Mouse (Mus musculus) neural tube, embryonic 10.5 days (tissue): ENCODE data around the gene Ift88.

Experiments
- DNase-seq: peaks from one replicate; pipeline ENCODE4 v3.0.0-alpha.2; 2017; ENCODE audit warnings: low spot score; ENCODE audit errors: extremely low spot score

Ift88 gene

DNA sequence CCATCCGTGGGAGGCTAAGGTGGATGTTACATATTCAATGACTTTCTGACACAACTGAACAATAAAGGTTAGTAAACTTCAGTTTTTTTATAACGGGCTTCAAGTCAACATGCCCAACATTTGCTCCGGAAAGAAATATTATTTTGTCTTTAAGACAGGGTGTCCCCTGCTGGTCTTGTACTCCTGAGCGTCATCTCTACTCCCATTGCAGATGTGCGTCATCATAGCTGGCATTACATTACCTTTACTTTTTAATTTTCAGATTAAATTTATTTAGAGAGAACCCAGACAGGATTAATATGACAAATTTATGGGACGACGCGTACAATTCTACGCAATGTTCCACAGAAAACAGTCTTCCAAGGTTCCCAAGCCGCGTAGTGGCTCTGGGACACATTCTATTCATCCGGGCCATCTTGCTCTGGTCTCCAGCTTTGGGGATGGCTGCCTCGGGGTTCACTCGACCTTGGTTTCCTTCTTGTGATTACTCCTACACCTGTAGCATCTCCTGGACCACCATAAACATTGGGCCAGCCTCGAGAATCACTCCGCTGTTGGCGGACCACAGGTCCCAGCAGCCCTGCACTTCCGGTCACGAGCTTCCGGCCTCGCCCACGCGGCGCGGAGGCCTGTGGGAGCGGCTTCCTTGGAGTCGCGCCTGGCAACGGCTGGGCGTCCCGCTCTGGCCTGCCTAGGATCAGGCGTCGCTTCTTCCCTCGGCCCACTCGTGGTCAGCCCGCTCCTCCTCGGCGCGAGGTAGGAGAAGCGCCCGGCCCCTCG is at the start of gene Ift88:
Ift88 (plus strand) TSS at position 631 of the 780 bp plus-strand sequence.
- DNase-seq, result peak; percentile 97

DNA sequence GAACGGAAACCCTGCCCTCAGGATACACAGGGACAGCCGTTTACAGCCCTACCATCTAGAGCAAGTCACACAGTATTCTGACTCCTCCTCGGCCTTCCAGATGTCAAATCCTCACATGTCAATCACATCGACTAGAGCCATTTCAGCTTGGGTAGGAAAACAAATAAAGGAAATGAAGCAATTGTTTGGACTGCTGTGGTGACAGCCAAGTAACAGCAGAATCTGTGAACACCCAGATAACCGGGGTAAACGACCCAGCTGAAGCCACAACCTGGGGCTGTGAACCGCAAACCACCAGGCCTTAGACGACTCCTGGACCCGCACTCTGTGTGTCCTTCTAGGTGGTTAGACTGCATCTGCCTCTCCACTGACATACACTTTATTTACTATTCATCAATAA is 48.7 kb upstream of the Ift88 start:
- no peak for DNase-seq

DNA sequence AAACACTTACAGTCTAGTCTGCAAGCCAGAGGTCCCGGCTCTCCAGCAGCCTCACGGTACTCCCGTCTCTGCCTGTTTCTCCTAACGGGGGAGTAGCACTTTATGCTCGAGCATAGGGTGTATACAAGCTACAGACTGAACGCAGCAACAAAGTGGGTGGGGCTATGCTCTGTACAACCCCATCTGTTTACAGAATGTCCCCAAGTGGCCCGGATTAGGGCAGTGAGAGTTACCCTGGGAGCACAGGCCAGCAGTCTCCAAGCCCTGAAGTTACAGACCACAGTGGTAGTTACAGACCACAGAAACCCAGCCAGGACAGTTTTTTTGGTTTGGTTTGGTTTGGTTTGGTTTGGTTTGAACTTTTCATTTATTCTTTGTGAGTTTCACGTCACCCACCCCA is 47.8 kb upstream of the Ift88 start:
- DNase-seq, result no peak

DNA sequence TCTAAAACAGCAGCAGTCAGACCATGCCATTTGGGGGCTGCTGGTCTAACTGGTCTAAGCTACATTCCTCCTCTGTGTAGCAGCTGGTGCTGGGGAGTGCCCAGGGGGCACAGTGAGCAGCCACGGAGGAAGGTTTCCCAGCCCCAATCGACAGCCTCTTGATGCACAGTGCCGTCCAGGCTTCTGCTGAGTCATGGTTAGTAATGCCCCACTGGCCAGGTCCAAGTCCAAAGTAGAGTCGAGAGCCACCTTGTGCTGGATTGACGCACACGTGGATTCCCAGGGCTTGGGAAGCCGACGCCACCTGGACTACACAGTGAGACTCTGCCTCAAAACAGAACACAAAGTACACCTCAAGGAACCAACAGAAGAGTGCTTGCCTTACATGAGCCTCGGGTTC is 46.9 kb upstream of the Ift88 start:
- DNase-seq, result no peak

DNA sequence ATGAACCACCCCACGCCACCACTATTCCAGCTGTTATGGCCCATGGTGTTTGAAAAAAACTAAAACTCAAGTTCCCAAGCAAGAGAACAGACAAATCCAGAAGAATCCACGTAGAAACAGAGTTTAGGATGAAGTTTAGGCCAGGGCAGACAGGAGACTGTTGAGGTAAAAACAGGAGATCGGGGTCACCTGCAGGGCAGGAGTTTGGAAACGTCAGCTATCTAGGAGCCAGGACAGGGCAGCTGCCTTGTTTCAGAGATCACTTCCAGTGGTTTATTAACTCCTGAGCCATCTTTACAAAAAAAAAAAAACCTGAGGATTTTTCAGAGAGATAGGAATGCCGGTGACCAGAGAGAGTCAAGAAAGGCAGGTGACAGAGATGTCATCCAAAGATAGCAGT is 46.3 kb upstream of the Ift88 start:
- no peak for DNase-seq

DNA sequence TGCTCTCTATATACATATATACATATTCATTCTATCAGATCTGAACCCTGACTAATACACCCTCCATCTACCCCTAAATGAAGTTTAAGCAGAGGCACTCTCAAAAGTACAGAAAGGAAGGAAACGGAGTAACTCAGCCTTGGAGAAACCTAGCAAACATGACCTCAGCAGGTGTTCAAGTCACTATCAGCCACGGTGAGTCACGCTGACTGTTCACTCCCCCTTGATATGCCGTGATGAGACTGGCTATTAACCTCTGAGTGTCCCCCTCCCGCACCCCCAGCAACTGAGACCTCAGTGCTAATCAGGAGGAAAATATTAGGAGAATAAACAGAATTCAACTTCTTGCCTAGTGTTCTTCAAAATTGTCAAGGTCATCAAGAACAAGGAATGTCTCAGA is 38.2 kb upstream of the Ift88 start:
- no peak for DNase-seq

DNA sequence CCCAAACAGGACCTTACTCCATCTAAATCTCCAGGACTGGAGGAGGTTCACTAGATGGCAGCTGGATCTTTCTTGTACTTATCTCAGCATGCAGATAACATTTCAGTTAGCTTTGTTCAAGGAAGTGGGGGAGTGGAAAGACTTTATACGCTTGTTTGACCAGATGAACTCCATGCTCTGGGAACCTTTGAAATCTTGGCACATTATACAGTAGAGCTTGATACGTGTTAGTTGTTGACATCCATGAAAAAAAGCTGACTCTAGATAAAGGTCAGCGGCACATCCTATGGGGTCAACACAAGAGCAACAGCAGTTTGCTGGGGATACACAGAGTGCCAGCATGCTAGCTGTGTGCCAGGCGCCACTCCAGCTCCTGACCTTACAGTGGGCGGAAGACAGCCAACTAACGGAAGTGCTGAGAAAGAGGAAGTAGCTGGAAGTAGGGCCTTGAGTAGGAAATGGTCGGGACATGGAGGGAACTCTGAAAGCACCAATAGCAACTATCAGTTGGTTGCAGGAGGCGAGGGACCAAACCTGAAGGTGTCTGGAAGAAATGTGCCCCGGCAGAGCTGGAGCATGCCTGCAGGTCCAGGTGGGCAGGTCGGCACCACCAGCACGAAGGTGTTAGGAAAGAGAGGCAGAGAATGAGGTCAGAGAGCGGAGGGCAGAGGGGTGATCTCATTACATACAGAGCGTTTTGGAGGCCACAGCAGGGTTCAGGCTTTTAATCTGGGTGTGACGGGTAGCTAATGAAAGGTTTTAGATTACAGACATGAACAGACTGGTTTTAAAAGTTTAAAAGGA is 36.9 kb upstream of the Ift88 start:
- DNase-seq, result no peak

DNA sequence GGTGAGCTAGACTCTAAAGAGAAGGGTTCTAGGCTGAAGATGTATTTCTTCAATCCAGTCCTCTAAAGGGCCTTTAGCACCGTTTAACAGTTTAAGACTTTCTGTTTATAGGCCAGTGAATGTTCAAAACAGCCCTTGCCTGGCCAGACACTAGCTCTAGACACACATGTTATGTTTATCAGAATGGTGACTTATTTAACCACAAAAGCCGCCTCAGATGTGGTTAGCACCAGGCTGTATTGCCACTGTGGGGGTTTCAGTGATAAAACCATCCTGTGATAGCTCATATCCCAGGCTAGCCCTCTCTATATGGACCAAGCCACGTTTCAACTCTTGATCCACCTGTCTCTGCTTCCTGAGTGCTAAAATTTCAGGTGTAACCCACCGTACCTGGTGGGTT is 32.2 kb upstream of the Ift88 start:
- DNase-seq, result no peak

DNA sequence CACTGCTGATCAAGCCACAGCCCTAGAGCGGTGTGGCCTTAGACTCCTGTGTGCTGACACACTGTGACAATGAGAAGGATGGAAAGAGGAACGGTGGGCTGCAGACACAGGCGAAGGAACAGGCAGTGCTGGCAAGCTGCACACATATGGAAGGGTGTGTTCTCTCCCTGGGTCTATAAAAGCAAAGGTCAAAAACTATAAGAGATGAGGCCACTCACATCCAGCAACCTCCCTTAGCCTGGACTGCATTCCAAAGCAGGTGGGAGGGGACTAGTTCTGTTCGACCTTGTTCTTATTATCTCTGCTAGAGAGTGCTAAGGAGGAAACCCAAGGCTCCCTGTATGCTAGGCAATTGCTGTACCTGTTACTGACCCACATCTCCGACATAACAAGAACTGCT is 31.6 kb upstream of the Ift88 start:
- DNase-seq, result no peak

DNA sequence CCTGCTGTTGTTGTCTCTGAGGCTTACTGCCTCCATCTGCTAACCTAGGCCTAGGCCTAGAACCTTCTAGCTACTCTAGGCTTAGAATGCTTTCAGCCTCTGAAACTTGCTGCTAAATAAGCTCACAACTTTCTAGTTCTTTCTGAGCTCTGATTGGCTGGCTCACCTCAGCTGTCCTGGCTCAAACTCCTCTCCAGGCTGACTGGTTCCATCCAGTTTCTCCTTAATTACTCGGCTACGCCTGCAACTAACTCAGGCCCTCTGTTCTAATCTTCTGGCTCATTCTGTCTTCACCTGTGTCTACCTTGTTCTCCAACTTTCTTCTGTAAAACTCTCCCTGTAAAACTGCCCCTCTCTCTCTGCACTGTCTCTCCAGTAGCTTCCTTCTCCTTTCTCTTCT is 28.4 kb upstream of the Ift88 start:
- DNase-seq, result no peak

DNA sequence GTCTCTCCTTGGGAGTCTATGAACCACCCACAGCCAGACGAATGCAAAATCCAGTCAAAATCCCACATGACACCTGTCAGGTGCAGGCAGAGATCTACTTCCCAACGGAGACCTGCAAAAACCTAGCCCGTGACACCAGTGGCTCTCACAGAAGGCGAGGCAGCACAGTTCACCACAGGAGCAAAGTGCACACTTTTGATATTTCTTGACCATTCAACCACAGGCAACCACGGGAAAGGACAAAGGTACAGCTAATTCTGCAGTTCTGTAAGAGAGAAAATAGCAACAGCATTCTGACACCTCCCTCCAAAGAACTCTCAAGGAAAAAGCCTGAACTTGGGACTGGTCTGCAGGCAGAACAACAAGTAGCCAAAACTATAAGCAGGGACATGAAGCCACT is 26.6 kb upstream of the Ift88 start:
- DNase-seq, result no peak

DNA sequence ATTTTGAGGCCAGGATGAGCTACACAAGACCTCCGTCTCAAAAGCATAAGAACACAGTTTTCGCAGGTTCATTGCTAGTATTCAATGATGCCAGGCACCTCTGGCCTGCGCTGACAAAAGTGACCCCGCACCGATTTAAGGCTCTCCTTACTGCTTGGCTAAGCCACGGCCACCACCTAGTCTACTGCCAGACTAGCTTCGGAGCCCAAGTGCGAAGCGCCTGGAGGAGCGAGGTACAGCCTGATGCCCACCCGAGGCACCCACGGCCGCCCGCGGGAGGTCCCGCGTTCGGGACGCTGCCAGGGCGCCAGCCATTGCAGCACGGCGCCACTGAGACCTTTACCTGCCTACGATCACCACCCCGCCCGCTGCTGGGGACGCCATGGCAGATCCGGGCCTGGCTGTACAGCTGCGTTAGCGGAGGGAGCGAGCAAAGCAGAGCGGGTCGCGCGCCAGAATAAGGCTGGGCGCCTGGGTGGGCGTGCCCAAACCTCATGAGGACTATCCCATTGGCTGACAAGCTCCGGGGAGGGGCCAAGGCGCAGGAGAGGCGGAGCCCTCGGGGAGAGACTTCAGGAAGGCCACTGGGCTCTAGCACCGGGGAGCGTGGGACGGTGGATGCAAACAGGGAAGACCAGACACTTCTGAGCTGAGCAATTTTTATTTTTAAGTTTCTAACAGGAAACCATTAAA is 25.7 kb upstream of the Ift88 start, which contains the start of gene Cryl1:
Cryl1 (minus strand) TSS at position 465 of the 693 bp plus-strand sequence.
- peak; percentile 93 for DNase-seq

DNA sequence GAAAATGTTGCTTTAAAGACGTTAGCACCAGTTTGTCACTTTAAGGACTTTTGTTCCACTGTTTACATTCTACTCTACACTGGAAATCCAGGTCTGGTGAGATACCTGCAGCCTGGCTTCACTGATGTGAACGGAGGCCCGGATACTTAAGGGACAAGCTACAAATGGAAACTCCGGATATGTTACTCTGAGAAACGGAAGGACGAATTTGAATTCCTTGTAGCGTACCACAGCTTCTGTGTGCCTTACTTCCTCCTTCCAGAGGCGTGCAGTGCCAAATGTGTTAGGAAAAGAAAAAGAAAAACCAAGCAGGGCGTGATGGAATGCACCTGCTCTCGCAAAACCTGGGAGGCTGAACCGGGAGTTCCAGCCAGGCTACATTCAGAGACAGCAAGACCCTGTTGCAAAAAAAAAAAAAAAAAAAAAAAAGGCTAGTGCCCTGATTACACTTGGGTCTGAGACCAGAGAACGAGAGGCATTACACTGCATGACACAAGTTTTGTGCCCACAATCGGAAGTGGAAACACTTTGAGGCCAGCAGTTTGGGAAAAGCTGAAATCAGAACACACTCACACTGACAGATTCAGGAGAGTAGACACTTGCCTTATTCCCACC is 24.9 kb upstream of the Ift88 start:
- DNase-seq, result no peak

DNA sequence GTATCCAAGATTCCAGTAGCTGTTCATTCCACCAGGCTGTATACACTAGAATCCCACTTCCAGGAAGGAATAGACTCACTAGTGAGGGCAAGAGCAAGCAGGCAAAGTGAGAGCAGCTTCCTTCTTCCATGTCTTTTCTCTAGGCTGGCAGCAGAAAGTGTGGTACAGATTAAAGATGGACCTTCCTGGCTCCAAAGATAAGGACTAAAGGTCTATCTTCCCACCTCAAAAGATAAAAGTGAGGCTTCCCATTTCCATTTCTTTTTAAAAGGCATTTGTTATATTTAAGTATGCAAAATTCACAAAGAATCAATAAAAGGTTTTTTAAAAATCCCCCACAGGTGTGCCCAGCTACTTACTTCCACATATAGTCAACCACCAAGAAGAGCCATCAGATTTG is 21.0 kb upstream of the Ift88 start:
- DNase-seq, result no peak

DNA sequence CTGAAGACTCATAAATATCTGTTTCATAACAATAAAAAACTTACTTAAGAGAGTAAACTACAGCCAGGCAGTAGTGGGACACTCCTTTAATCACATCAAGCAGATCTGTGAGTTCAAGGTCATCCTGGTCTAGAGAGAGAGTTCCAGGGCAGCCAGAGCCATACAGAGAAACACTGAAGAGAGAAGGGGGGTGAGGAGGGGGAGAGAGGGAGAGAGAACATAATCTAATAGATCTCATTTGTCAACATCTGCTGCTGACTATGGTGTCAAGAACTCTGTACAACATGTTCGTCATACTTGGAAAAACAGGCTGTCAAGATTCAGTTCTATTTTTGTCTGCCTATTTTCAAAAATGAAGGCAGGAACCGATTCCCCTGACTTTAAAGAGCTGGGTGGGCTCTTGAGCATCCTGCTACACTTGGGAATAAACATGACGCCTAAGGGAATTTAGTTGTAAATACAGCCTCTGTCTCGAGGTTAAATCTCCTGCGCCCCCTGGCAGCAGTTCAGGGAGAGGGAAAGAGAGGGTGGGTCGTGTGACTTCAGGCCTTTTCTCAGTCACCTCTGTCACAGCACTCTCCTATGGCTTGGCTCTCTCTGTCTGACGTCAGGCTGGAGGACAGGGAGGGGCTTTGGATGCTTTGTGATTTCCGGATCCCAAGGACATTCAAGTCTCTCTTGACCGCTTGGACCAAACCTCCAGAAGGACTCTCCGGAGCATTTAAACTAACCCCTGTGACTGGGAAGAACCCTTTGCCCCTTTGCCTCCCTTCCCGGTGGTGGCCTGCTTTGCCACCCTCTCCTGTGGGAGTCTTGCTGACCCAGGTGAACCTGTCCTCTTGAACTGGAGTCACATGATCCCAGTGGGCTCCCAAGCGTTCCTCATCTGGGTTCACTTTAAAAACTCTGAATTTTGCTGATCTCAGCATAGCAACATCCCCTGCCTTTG is 16.5 kb upstream of the Ift88 start:
- peak; percentile 54 for DNase-seq

DNA sequence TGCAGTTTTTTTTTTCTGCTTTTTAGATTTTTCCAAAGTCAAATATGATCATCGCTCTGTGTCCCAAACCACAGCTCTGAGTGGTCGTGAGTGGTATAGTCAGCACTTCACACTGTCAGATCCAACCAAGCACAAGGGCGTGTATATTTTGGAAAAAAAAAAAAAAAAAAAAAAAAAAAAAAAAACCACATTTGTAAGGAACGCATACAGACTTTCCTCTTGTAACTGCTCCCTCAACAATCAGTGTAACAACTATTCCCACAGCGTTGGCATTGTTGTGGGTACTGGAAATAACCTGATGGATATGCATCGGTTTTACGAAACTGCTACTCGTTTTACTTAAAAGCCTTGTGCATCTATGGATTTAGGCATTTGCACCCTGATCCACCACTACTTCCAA is 15.8 kb upstream of the Ift88 start:
- DNase-seq, result no peak

DNA sequence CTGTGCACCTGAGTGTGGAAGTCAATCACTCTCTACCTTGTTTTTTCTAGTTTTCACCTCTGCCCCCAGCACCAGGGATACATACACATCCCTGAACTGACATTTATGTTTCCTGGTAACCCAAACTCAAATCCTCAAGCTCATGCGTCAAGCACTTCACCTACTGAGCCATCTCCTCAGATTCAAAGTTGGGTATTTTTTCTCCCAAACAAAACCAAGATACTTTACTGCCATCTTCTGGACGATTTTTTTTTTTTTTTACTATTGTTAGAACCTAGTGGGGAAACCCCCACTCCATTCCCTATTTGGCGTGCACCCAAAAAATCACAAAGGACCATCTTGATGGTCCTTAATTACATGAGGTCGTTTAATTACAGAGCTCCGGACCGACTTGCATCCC is 14.8 kb upstream of the Ift88 start:
- DNase-seq, result no peak

DNA sequence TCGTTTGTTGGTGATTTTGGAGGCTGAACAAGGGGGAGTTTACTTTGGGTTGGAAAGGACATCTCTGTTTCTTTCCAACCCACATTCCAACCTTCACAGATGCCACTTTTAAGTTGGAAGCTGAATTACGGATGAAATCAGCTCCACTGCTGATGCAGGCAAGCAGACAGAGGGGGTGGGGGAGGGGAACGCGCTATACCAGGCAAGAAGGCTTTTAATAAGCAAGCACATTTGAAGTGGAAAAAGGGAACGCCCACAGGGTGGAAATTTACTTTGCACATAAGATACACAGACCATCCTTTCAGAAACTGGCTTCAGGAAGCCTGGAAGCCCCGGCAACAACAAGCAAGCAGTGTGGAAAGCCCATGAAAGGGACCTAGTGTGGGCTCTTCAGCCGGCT is 11.7 kb upstream of the Ift88 start:
- DNase-seq, result no peak

DNA sequence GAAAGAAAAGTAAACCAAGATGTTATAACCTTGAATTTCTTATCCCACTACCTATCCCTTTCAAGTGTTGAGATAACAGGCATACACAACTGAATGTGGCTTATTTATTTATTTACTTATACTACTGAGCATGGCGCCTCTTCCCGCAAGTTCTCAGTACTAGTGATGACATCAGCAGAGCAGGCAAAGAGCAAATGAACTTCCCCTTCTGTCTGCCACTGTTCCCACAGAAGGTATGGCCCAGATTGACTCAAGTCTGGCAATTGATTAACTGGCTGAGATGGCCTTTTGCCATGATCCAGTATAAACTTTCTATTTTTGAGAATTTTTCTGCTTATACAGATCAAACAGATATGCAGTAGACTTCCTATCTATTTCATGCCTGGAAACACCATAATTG is 6.7 kb upstream of the Ift88 start:
- no peak for DNase-seq

DNA sequence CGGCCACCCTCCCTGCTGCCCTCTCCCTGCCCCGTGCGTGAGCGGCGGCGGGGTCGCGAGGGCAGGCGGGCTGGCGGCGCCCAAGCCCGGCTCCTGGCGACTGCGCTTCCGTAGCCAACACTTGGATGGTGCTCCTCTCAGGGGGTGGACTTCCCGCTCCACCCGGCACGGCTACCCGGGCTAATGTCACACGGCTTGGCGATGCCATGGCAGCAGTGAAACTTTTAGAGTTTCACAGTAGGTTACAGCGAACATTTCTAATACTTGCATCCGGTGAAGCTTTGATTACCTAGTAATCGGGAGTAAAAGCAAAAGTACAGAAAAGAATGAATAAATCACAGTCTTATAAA is 325 bp downstream of the Ift88 start:
- DNase-seq, result no peak

DNA sequence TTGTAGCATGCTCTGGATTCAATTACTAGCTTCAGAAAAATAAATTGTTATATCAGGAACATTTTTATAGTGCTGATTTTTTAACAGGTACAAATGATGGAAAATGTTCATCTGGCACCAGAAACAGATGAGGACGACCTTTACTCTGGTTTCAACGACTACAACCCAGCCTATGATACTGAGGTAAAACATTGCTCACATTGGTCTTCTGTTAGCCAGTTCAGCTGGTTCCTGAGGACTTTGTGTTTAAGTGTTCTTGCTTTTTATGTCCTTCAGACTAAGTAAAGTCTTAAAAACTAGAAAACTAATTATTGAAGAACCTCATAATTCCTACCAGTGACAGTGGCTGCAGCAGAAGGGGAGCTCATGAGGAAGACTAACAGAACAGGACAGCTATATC is 6.6 kb downstream of the Ift88 start:
- DNase-seq, result no peak
